Mouse (Mus musculus): ENCODE measurements around the gene Cmklr1.

DNA sequence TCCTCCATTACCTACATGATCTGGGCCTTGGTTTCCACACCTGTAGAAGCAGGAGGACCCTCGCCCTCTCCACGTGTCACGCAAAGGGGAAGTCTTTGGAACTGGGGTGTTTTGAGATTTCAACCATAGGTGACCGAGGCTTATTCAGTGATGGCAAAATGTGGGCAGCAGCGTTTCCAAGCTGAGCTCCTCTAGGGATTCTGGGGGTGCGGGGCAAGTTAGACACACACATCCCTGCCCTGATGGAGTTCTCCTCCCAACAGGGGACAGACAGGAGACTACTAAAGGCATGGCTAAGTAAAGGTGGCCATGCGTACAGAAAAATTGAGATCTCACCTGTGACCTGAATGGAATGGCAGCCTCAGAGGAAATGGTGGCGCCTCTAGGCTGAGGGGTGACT is 41.7 kb downstream of the Cmklr1 start:
- no peak for TF ChIP-seq GATA1 (IDR thresholded peaks at IDR 0.05; ENCODE audit: low read length)
- TF ChIP-seq TAL1 (IDR thresholded peaks at IDR 0.05; ENCODE audit: low read length): no peak

Data from erythroblast, embryonic 14.5 days (primary cell).